Mouse (Mus musculus) hindbrain, embryonic 13.5 days (tissue): Measurements from ENCODE around the gene Krtap4-2. TPM values are rescaled to one million over a fixed set of nuclear protein-coding genes. Genes with fewer than 3 reads are reported as not detected.

ENCODE experiments used
- polyA plus RNA-seq: library from polyadenylated mRNA; unstranded; fragments of >200 nt; fragmentation: Nextera tagmentation; extraction: Ambion mirVana; gene quantifications from 2 replicates; pipeline ENCODE4 v1.2.1, GENCODE M21; 2015

Krtap4-2 gene
- polyA plus RNA-seq, 1 experiment from 2014 or later: not detected

Other genes starting within 250 kb of the Krtap4-2 start
- gene Krt10, start 245.7 kb downstream of the Krtap4-2 start, polyA plus RNA-seq: 32.7 and 41.6 TPM in 2 replicates
- gene Krt12, start 212.8 kb downstream of the Krtap4-2 start, polyA plus RNA-seq: 0.13 TPM in 1 of 2 replicates, not detected in the other
- gene Krt20, start 196.9 kb downstream of the Krtap4-2 start, polyA plus RNA-seq: 0.17 and 0.22 TPM in 2 replicates
- 0.10 and 0.17 TPM in 2 replicates for gene Krt23, start 141.9 kb downstream of the Krtap4-2 start, polyA plus RNA-seq
- not detected in 2 replicates for gene Krt39, start 113.7 kb downstream of the Krtap4-2 start, polyA plus RNA-seq
- not detected in 2 replicates for gene Krt40, start 91.9 kb downstream of the Krtap4-2 start, polyA plus RNA-seq
- gene Krtap3-3, start 84.2 kb downstream of the Krtap4-2 start, polyA plus RNA-seq: not detected in 2 replicates
- gene Krtap3-2, start 78.2 kb downstream of the Krtap4-2 start, polyA plus RNA-seq: not detected in 2 replicates
- not detected in 2 replicates for gene Gm11939, start 75.6 kb downstream of the Krtap4-2 start, polyA plus RNA-seq
- gene Krtap3-1, start 68.5 kb downstream of the Krtap4-2 start, polyA plus RNA-seq: not detected in 2 replicates
- not detected in 2 replicates for gene Krtap1-5, start 54.1 kb downstream of the Krtap4-2 start, polyA plus RNA-seq
- gene Krtap1-4, start 51.4 kb downstream of the Krtap4-2 start, polyA plus RNA-seq: not detected in 2 replicates
- not detected in 2 replicates for gene Krtap1-3, start 43.7 kb downstream of the Krtap4-2 start, polyA plus RNA-seq
- gene Krtap9-3, start 37.0 kb downstream of the Krtap4-2 start, polyA plus RNA-seq: not detected in 2 replicates
- not detected in 2 replicates for gene Gm11938, start 31.8 kb downstream of the Krtap4-2 start, polyA plus RNA-seq
- not detected in 2 replicates for gene Gm11937, start 24.9 kb downstream of the Krtap4-2 start, polyA plus RNA-seq
- not detected in 2 replicates for gene Krtap2-4, start 20.2 kb downstream of the Krtap4-2 start, polyA plus RNA-seq
- gene Gm11562, start 14.6 kb downstream of the Krtap4-2 start, polyA plus RNA-seq: not detected in 2 replicates
- gene Krtap4-1, start 6.8 kb downstream of the Krtap4-2 start, polyA plus RNA-seq: not detected in 2 replicates
- not detected in 2 replicates for gene Krtap4-7, start 9.0 kb upstream of the Krtap4-2 start, polyA plus RNA-seq
- not detected in 2 replicates for gene Gm11555, start 15.2 kb upstream of the Krtap4-2 start, polyA plus RNA-seq
- gene Gm11563, start 23.9 kb upstream of the Krtap4-2 start, polyA plus RNA-seq: not detected in 2 replicates
- not detected in 2 replicates for gene Krtap4-6, start 30.9 kb upstream of the Krtap4-2 start, polyA plus RNA-seq
- not detected in 2 replicates for gene Gm14190, start 55.7 kb upstream of the Krtap4-2 start, polyA plus RNA-seq
- not detected in 2 replicates for gene Gm14180, start 99.2 kb upstream of the Krtap4-2 start, polyA plus RNA-seq
- gene Gm11595, start 137.8 kb upstream of the Krtap4-2 start, polyA plus RNA-seq: not detected in 2 replicates
- gene Krtap4-8, start 145.6 kb upstream of the Krtap4-2 start, polyA plus RNA-seq: not detected in 2 replicates
- not detected in 2 replicates for gene Krtap4-9, start 150.1 kb upstream of the Krtap4-2 start, polyA plus RNA-seq
- not detected in 2 replicates for gene Gm11596, start 158.4 kb upstream of the Krtap4-2 start, polyA plus RNA-seq
- not detected in 2 replicates for gene Gm11569, start 163.8 kb upstream of the Krtap4-2 start, polyA plus RNA-seq
- not detected in 2 replicates for gene Gm11554, start 169.4 kb upstream of the Krtap4-2 start, polyA plus RNA-seq
- not detected in 2 replicates for gene Krtap4-13, start 174.8 kb upstream of the Krtap4-2 start, polyA plus RNA-seq
- gene Gm11564, start 180.6 kb upstream of the Krtap4-2 start, polyA plus RNA-seq: not detected in 2 replicates
- not detected in 2 replicates for gene 2300003K06Rik, start 203.0 kb upstream of the Krtap4-2 start, polyA plus RNA-seq
- not detected in 2 replicates for gene Krtap4-16, start 216.5 kb upstream of the Krtap4-2 start, polyA plus RNA-seq
- not detected in 2 replicates for gene Gm11568, start 222.8 kb upstream of the Krtap4-2 start, polyA plus RNA-seq
- gene Gm11559, start 229.4 kb upstream of the Krtap4-2 start, polyA plus RNA-seq: not detected in 2 replicates
- not detected in 2 replicates for gene Krtap9-1, start 238.3 kb upstream of the Krtap4-2 start, polyA plus RNA-seq
- gene Gm11567, start 244.1 kb upstream of the Krtap4-2 start, polyA plus RNA-seq: not detected in 2 replicates